Mouse (Mus musculus) CH12.LX (cell line): ENCODE results near the gene Phf12. TPM values are rescaled to one million over a fixed set of nuclear protein-coding genes. Genes with fewer than 3 reads are reported as not detected.
A peak's percentile ranks its signal among the peaks of the same experiment; 100 is the strongest.

Experiments
- DNase-seq: peaks from one replicate; pipeline ENCODE4 v3.0.0-alpha.2; 2013; ENCODE audit errors: extremely low read depth
- H3K27ac ChIP-seq: 2 replicates; pipeline ENCODE4 v1.5.1; 2012; ENCODE audit warnings: low read depth, mild to moderate bottlenecking, control low read depth, moderate library complexity; ENCODE audit not compliant: insufficient read depth
- H3K27me3 ChIP-seq: replicated peaks from 2 replicates; pipeline ENCODE3; 2012; ENCODE audit warnings: inconsistent platforms
- H3K36me3 ChIP-seq, 2 experiments: replicated peaks in 1 of 2; 2 replicates each; pipeline versions ENCODE3 to v1.6.1; 2012; ENCODE audit warnings: inconsistent platforms in 1 of 2, low read length in 1 of 2, mild to moderate bottlenecking in 1 of 2, mixed read lengths in 1 of 2, moderate library complexity in 1 of 2; ENCODE audit not compliant: control insufficient read depth in 1 of 2, insufficient read depth in 1 of 2
- H3K4me1 ChIP-seq, 2 experiments: 2 replicates each; pipeline ENCODE4 v1.6.1; 2012; ENCODE audit warnings: inconsistent platforms in 1 of 2, moderate library complexity in 1 of 2; ENCODE audit not compliant: insufficient read depth in 2 of 2, control insufficient read depth in 1 of 2
- H3K4me2 ChIP-seq: 2 replicates; pipeline ENCODE4 v1.6.1; 2012; ENCODE audit warnings: low read depth, mild to moderate bottlenecking, control low read depth; ENCODE audit not compliant: poor library complexity, insufficient read depth, severe bottlenecking
- H3K4me3 ChIP-seq, 3 experiments: fragments of 150-350 bp in 1 of 3; sonication (generic) in 1 of 3; replicated peaks in 1 of 3; 2 replicates each; pipeline versions ENCODE3 to v1.5.1; 2011 to 2012; ENCODE audit warnings: low read depth in 2 of 3, low read length in 2 of 3, mild to moderate bottlenecking in 2 of 3, moderate library complexity in 2 of 3, control low read depth in 1 of 3, improper control_type of control experiment in 1 of 3, inconsistent platforms in 1 of 3, mixed read lengths in 1 of 3; ENCODE audit not compliant: poor library complexity in 1 of 3
- H3K79me2 ChIP-seq: replicated peaks from 2 replicates; pipeline ENCODE4 v1.6.1; 2012; ENCODE audit warnings: mild to moderate bottlenecking, moderate library complexity; ENCODE audit not compliant: control insufficient read depth, poor library complexity, insufficient read depth, severe bottlenecking; ENCODE audit errors: extremely low read depth
- H3K9ac ChIP-seq: 2 replicates; pipeline ENCODE4 v1.6.1; 2012; ENCODE audit warnings: low read depth, mild to moderate bottlenecking, control low read depth, moderate library complexity; ENCODE audit not compliant: insufficient read depth
- H3K9me3 ChIP-seq: replicated peaks from 2 replicates; pipeline ENCODE3; 2012; ENCODE audit warnings: low read length, inconsistent platforms, mixed read lengths
- E2F4 ChIP-seq: IDR thresholded peaks from 2 replicates; pipeline ENCODE4 v1.6.1; 2011; ENCODE audit warnings: low read depth, low read length, improper control_type of control experiment; ENCODE audit not compliant: insufficient replicate concordance
- ETS1 ChIP-seq: conservative IDR thresholded peaks from 2 replicates; pipeline ENCODE4 v1.6.1; 2012; ENCODE audit warnings: low read depth, mild to moderate bottlenecking, inconsistent platforms, low read length, improper control_type of control experiment, moderate library complexity
- IRF4 ChIP-seq: IDR thresholded peaks from 2 replicates; pipeline ENCODE4 v1.6.1; 2014; ENCODE audit warnings: low read depth, mild to moderate bottlenecking, inconsistent platforms, low read length, improper control_type of control experiment
- JUND ChIP-seq: conservative IDR thresholded peaks from 2 replicates; pipeline ENCODE4 v1.6.1; 2011; ENCODE audit warnings: low read depth, low read length, improper control_type of control experiment
- MAX ChIP-seq: IDR thresholded peaks from 2 replicates; pipeline ENCODE4 v1.6.1; 2011; ENCODE audit warnings: low read length, improper control_type of control experiment
- MAZ ChIP-seq: IDR thresholded peaks from 2 replicates; pipeline ENCODE4 v1.6.1; 2012; ENCODE audit warnings: low read depth, mild to moderate bottlenecking, inconsistent platforms, low read length, improper control_type of control experiment, moderate library complexity
- PAX5 ChIP-seq: IDR thresholded peaks from 2 replicates; pipeline ENCODE4 v1.6.1; 2012; ENCODE audit warnings: low read length, inconsistent platforms, mixed read lengths
- POLR2A ChIP-seq: IDR thresholded peaks from 2 replicates; pipeline ENCODE4 v1.6.1; 2011; ENCODE audit warnings: low read depth, mild to moderate bottlenecking, improper control_type of control experiment, low read length
- POLR2AphosphoS2 ChIP-seq: IDR thresholded peaks from 2 replicates; pipeline ENCODE4 v1.6.1; 2011; ENCODE audit warnings: low read depth, low read length, improper control_type of control experiment
- RAD21 ChIP-seq: IDR thresholded peaks from 2 replicates; pipeline ENCODE4 v1.6.1; 2011; ENCODE audit warnings: low read depth, mild to moderate bottlenecking, low read length, improper control_type of control experiment, moderate library complexity
- SMC3 ChIP-seq: IDR thresholded peaks from 2 replicates; pipeline ENCODE4 v1.6.1; 2011; ENCODE audit warnings: low read depth, low read length, improper control_type of control experiment
- USF1 ChIP-seq: IDR thresholded peaks from 2 replicates; pipeline ENCODE4 v1.6.1; 2014; ENCODE audit warnings: low read depth, mild to moderate bottlenecking, inconsistent platforms, low read length, improper control_type of control experiment
- USF2 ChIP-seq: conservative IDR thresholded peaks from 2 replicates; pipeline ENCODE4 v1.6.1; 2011; ENCODE audit warnings: low read depth, low read length, improper control_type of control experiment
- ZNF384 ChIP-seq: IDR thresholded peaks from 2 replicates; pipeline ENCODE4 v1.6.1; 2012; ENCODE audit warnings: low read depth, low read length, improper control_type of control experiment, inconsistent platforms
- dilution Hi-C: fragments of 300-500 bp; cut with MboI; formaldehyde crosslinking; loops from 2 replicates; pipeline ENCODE4 v1.14.3; 2020; ENCODE audit warnings: low sequenced_read_pairs; ENCODE audit not compliant: extremely low pct_unique_long_range_greater_than_20kb, extremely low pct_ligation_motif_present
- in situ Hi-C: fragments of 300-500 bp; cut with MboI; formaldehyde crosslinking; loops from 3 replicates; pipeline ENCODE4 v1.14.3; 2019; ENCODE audit warnings: low sequenced_read_pairs, low pct_ligation_motif_present, low pct_unique_long_range_greater_than_20kb, mixed read lengths
- polyA plus RNA-seq: library from polyadenylated mRNA; unstranded; fragments of >175 nt; gene quantifications from 2 replicates; pipeline ENCODE4 v1.2.1, GENCODE M21; 2012; ENCODE audit warnings: low read depth; ENCODE audit not compliant: insufficient read length
- total RNA-seq, 2 experiments: library from RNA; depleted of rRNA; stranded (reverse); fragments of 300-350 nt in 1 of 2; fragments of >200 nt in 1 of 2; gene quantifications; 2 replicates each; pipeline ENCODE4 v1.2.3; 2012 to 2014

The Phf12 gene
- total and polyA plus RNA-seq, 3 experiments, result 10.7 to 59.7 (median 30.5) TPM

DNA sequence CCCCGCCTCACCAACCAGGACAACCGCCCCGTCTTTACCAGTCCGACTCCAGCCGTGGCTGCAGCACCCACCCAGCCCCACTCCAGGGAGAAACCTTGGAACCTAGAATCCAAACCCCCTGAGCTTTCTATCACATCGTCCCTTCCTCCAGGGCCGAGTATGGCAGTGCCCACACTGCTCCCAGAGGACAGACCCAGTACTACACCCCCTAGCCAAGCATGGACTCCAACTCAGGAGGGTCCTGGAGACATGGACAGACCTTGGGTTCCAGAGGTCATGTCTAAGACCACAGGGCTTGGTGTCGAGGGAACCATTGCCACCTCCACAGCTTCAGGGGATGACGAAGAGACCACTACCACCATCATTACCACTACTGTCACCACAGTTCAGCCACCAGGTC is 28.9 kb upstream of the Phf12 start (continued):
- TF ChIP-seq RAD21, result peak; percentile 46

DNA sequence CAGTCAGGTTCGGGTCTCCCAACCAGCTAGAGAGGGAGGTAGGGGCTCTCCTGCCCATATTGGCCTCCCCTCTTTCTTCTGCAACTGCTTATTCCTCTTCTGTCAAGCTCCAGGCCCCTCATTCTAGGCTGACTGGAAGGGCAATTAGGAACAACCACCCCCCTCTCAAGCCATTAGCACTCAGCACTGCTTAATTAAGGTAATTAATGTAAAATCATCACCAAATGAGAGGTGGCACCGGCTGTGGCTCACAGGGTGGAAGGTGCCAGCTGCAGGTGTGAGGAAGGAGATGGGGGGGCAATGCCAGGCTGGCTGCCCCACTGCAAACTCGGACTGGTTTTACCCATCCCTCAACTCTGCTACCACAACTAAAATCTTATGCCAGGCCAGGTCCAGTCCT is 26.1 kb upstream of the Phf12 start:
- Histone ChIP-seq H3K27ac (no peak overlapping the region), H3K4me3 (no peak overlapping the region), H3K36me3 (no peaks in the 10 kb centered on the region), H3K4me1 (0 out of 4 replicates have a peak, but pooled peaks cover 0 to 3% of the 10 kb centered on the region in 2 experiments), H3K79me2 (no peaks in the 10 kb centered on the region), H3K9ac (no peak overlapping the region), H3K27me3 (peaks cover 69% of the 10 kb centered on the region), H3K4me2 (no peak overlapping the region), H3K9me3 (peaks cover 7% of the 10 kb centered on the region)
- TF ChIP-seq IRF4 (no peak), JUND (no peak), ZNF384 (no peak), ETS1 (no peak), SMC3 (no peak)
- DNase-seq, result no peak
- in situ Hi-C loops, result loop anchor here (5.0 kb wide), 1 partner anchor 214 kb away; no protein-coding TSS in a partner anchor
- dilution Hi-C loops, result no loop called here

DNA sequence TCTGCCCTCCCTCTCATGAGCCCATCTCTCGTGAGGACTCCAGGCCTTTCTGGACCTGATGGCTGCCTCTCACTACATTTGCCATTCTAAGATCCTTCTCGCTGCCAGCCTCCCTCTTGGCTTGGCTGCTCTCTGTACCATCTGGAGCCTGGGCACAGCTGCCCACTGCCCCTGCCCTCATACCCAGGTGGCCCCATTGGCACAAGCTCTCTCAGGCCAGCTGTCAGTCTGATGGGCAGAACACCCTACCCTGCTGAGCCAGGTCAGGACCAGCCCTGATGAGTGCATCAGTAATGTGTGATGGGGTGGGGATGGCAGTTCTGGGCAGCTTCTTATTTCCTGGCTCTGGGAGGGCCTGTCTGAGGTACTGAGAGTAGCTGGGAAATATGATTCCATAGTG is 24.3 kb upstream of the Phf12 start:
- Histone ChIP-seq H3K79me2 (no peaks in the 10 kb centered on the region), H3K9me3 (peaks cover 7% of the 10 kb centered on the region), H3K27ac (no peak overlapping the region), H3K27me3 (peaks cover 65% of the 10 kb centered on the region), H3K36me3 (no peaks in the 10 kb centered on the region), H3K4me1 (0 out of 4 replicates have a peak, but pooled peaks cover 0 to 3% of the 10 kb centered on the region in 2 experiments), H3K9ac (no peak overlapping the region), H3K4me2 (no peak overlapping the region), H3K4me3 (no peak overlapping the region)
- no peak for DNase-seq
- no peak for TF ChIP-seq ETS1
- no peak for TF ChIP-seq POLR2A
- no peak for TF ChIP-seq POLR2AphosphoS2
- no peak for TF ChIP-seq MAZ
- TF ChIP-seq MAX, result no peak
- TF ChIP-seq E2F4, result no peak
- dilution Hi-C loops (no loop called here), in situ Hi-C loops (loop anchor here (5.0 kb wide), 1 partner anchor 216 kb away; no protein-coding TSS in a partner anchor)

DNA sequence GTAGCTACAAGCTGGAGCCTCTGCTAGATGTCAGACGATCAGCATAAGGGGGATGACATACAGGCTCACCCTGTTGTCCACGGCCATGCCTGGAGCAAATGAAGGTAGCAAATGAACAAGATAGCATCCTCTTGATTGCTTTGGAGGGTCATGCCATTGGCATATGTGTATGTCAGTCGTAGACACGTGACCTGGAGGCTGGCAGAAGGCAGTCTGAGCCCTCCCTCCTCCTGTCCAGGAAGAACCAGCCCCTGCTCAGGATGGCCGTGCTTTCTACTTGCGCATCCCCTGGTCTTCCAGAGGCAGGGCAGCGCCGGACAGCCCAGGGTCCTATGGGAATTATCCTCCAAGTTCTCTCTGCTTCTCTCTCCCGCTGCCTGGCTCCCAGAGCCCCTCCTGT is 23.6 kb upstream of the Phf12 start:
- no peak for DNase-seq
- dilution Hi-C loops (no loop called here), in situ Hi-C loops (loop anchor here (5.0 kb wide), 1 partner anchor 217 kb away; no protein-coding TSS in a partner anchor)
- no peaks in the 10 kb centered on the region for H3K79me2 ChIP-seq
- peaks cover 4% of the 10 kb centered on the region for H3K9me3 ChIP-seq
- H3K4me1 ChIP-seq, result 0 out of 4 replicates have a peak, but pooled peaks cover 0 to 3% of the 10 kb centered on the region in 2 experiments
- H3K27me3 ChIP-seq, result peaks cover 62% of the 10 kb centered on the region
- no peak overlapping the region for H3K4me2 ChIP-seq
- TF ChIP-seq USF2, result peak; percentile 62
- TF ChIP-seq PAX5, result no peak
- peak; percentile 68 for TF ChIP-seq USF1
- H3K4me3 ChIP-seq, result no peak overlapping the region
- no peak overlapping the region for H3K27ac ChIP-seq
- H3K36me3 ChIP-seq, result no peaks in the 10 kb centered on the region
- H3K9ac ChIP-seq, result no peak overlapping the region
